Mouse (Mus musculus) ES-Bruce4 (cell line): ENCODE results near the gene Ffar1. TPM values are rescaled to one million over a fixed set of nuclear protein-coding genes. Genes with fewer than 3 reads are reported as not detected.

ENCODE experiments used
- H3K27ac ChIP-seq: 2 replicates; pipeline ENCODE4 v1.5.1; 2012; ENCODE audit warnings: low read length, inconsistent platforms; ENCODE audit not compliant: insufficient read depth
- H3K27me3 ChIP-seq: 2 replicates; pipeline ENCODE4 v1.6.1; 2012; ENCODE audit warnings: mild to moderate bottlenecking, low read length, inconsistent platforms; ENCODE audit not compliant: control insufficient read depth, poor library complexity, insufficient read depth, severe bottlenecking
- H3K36me3 ChIP-seq: 2 replicates; pipeline ENCODE4 v1.6.1; 2012; ENCODE audit warnings: inconsistent platforms, mild to moderate bottlenecking, low read length, moderate library complexity; ENCODE audit not compliant: control insufficient read depth, poor library complexity, insufficient read depth, severe bottlenecking
- H3K4me1 ChIP-seq: one replicate; pipeline ENCODE4 v1.8.1; 2011; ENCODE audit warnings: low read length; ENCODE audit not compliant: control insufficient read depth, insufficient read depth
- H3K4me3 ChIP-seq: 2 replicates; pipeline ENCODE4 v1.5.1; 2011; ENCODE audit warnings: low read depth, mild to moderate bottlenecking, low read length
- H3K9ac ChIP-seq: 2 replicates; pipeline ENCODE4 v1.6.1; 2012; ENCODE audit warnings: low read depth, mild to moderate bottlenecking, inconsistent platforms; ENCODE audit not compliant: poor library complexity, severe bottlenecking
- H3K9me3 ChIP-seq: replicated peaks from 2 replicates; pipeline ENCODE4 v1.6.1; 2012; ENCODE audit warnings: mild to moderate bottlenecking, low read length, inconsistent platforms; ENCODE audit not compliant: control insufficient read depth, poor library complexity, insufficient read depth, severe bottlenecking
- CTCF ChIP-seq: IDR thresholded peaks from one replicate; pipeline ENCODE4 v1.8.1; 2011; ENCODE audit warnings: low read depth, low read length
- EP300 ChIP-seq: IDR thresholded peaks from 2 replicates; pipeline ENCODE4 v1.6.1; 2011; ENCODE audit warnings: low read depth, low read length; ENCODE audit not compliant: insufficient read depth
- POLR2A ChIP-seq: IDR thresholded peaks from one replicate; pipeline ENCODE4 v1.8.1; 2011; ENCODE audit warnings: low read length; ENCODE audit not compliant: insufficient read depth
- polyA plus RNA-seq: library from polyadenylated mRNA; stranded (reverse); fragments of >200 nt; gene quantifications from 2 replicates; pipeline ENCODE4 v1.2.4, GENCODE M21; 2011; ENCODE audit warnings: low read depth; ENCODE audit not compliant: missing spikeins, insufficient read depth, insufficient read length

Gene Ffar1
- polyA plus RNA-seq, 1 experiment: not detected

DNA sequence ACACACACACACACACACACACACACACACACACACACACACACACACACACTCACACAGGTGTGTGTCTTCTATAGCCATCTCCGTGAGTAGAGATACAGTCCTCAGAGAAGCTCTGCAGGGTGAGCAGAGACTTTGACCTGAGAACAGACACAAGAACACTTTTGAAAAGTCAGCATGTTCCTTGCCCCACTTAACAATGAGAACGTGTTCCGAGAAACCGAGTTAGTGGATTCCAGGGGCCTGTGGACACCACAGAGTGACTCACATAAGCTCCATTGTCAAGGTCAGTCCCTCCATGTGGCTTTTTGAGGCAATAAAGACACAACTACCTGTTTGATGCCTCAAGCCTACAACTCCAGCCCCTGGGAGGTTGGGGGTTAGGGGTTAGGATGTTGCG, 14.0 kb downstream of the Ffar1 start:
- TF ChIP-seq POLR2A (no peak), EP300 (no peak), CTCF (no peak)
- Histone ChIP-seq H3K27me3 (no peaks in the 10 kb centered on the region), H3K9ac (no peak overlapping the region)

DNA sequence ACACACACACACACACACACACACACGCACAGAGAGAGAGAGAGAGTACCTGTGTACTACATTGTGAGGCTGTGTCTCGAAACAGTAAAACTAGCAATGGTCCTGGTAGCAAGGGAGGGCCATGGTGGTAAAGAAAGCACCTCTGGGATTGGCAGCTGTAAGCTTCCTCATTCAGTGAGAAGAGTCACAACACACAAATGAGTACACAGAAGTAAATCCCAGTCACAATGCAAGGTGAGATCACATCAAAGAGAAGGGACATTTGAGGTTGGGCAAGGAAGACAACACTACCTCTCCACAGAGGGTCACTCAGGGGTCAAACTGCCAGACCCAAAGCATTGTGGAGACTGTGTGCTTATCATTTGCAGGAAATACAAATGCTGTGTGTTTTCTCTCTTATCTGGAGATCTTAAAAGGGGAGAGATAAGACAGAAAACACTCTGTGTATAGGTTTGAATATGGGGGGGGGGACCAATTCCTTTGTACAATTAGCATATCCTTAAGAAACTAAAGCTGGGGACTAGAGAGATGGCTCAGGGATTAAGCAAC, 14.8 kb downstream of the Ffar1 start:
- Histone ChIP-seq H3K9ac (no peak overlapping the region), H3K4me3 (no peak overlapping the region), H3K36me3 (no peaks in the 10 kb centered on the region), H3K27ac (peak overlapping the region; percentile 22), H3K27me3 (no peaks in the 10 kb centered on the region), H3K4me1 (peaks cover 5% of the 10 kb centered on the region), H3K9me3 (no peaks in the 10 kb centered on the region)
- TF ChIP-seq POLR2A (no peak), EP300 (no peak), CTCF (no peak)

More for the DNA sequence above, 14.0 kb downstream of the Ffar1 start:
- no peak overlapping the region for H3K27ac ChIP-seq
- peaks cover 5% of the 10 kb centered on the region for H3K4me1 ChIP-seq
- no peaks in the 10 kb centered on the region for H3K36me3 ChIP-seq
- H3K4me3 ChIP-seq: no peak overlapping the region
- H3K9me3 ChIP-seq: no peaks in the 10 kb centered on the region

DNA sequence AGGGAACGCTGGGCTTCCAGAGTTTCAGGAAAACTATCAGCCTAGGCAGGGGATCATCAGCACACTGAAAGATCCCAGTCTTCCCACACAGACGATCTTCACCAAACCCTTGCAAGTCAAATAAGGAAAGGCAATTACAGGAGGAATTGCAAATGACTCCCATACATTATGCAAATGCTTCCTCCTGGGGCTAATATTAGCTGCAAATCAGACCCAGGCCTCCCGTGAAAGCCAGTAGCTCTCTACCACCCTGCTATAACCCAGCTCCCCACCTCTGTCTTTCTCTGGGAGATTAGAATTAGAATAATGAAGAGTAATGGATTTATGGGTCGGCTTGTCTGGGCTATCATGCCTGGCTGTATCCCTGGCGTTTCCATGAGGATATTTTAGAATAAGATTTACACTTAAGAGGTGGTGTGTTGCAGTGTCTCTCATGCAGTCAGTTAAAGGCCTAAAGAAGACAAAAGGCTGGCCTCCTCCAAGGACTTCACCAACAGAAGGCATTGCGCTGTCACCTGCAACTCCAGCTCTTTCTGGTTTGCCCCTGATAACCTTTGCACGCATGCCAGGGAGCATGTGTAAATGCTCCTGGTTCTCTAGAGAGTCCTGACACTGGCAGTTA, 16.6 kb downstream of the Ffar1 start:
- peaks cover 5% of the 10 kb centered on the region for H3K4me1 ChIP-seq
- H3K27me3 ChIP-seq: no peaks in the 10 kb centered on the region
- no peak overlapping the region for H3K4me3 ChIP-seq
- TF ChIP-seq EP300 (0 out of 2 replicates have a peak, but pooled peaks have one; percentile 10), POLR2A (no peak), CTCF (no peak)
- H3K9ac ChIP-seq: no peak overlapping the region
- H3K36me3 ChIP-seq: no peaks in the 10 kb centered on the region
- peak overlapping the region; percentile 82 for H3K27ac ChIP-seq
- no peaks in the 10 kb centered on the region for H3K9me3 ChIP-seq

DNA sequence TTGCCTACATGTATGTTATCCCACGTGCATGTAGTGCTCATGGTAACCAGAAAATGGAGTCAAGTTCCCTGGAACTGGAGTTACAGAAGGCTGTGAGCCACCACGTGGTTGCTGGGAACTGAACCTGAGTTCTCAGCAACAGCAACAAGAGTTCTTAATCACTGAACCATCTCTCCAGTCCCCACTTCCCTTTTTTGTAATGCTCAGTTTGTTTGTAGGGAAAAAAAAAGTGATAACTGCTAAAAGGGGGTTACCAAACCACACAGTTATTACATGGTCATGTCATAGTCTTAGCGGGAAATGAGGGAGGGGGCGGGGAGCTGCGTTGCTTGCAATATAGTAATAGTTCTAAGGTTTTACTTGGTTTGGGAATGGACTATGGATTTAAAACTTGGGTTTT, 19.3 kb downstream of the Ffar1 start:
- no peak for TF ChIP-seq EP300
- TF ChIP-seq CTCF: no peak
- TF ChIP-seq POLR2A: no peak
- Histone ChIP-seq H3K9ac (no peak overlapping the region), H3K9me3 (no peaks in the 10 kb centered on the region), H3K4me3 (no peak overlapping the region), H3K27me3 (no peaks in the 10 kb centered on the region), H3K36me3 (no peaks in the 10 kb centered on the region), H3K4me1 (no peaks in the 10 kb centered on the region), H3K27ac (no peak overlapping the region)

DNA sequence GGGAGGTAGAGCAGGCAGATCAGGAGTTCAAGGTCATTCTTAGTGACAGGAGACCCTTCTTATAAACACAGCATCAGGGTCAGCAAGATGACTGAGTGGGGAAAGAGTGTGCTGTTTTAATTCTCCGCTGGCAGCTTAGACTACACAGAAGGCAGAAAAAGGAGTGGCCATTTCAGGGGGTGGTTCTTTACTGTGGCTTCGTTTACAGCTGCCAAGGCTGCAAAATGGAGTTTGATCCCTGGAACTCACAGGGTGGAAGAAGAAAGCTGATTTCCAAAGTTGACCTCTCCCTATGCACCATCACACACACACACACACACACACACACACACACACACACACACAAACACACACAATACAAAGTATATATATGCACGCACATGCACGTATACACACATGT, 20.0 kb downstream of the Ffar1 start:
- no peak overlapping the region for H3K4me3 ChIP-seq
- H3K27ac ChIP-seq: no peak overlapping the region
- no peaks in the 10 kb centered on the region for H3K9me3 ChIP-seq
- H3K4me1 ChIP-seq: no peaks in the 10 kb centered on the region
- H3K36me3 ChIP-seq: no peaks in the 10 kb centered on the region
- no peaks in the 10 kb centered on the region for H3K27me3 ChIP-seq
- H3K9ac ChIP-seq: no peak overlapping the region
- TF ChIP-seq EP300 (no peak), CTCF (no peak), POLR2A (no peak)

DNA sequence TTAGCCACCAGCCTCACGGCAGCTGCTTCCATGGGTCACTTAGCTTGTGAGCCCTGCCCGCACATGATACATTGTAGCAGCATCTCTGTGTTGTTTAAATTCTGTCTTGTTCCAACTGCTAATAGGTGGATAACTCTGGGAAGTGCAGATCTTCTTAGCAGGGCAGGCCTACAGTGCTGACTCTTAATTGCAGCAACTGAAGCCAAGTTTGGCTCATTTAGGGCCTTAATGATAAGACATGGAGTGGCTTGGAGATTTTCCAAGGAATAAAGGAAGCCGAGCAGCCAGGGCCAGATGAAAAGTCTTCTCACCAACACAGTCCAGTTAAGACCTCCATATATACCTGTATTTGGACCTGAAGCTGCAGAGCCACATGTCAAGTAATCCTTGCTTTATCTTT, 21.1 kb downstream of the Ffar1 start:
- no peak overlapping the region for H3K27ac ChIP-seq
- H3K4me3 ChIP-seq: no peak overlapping the region
- TF ChIP-seq CTCF (no peak), EP300 (no peak), POLR2A (no peak)
- no peaks in the 10 kb centered on the region for H3K36me3 ChIP-seq
- H3K9me3 ChIP-seq: peaks cover 2% of the 10 kb centered on the region; the same call in 1 of the 2 replicates
- no peak overlapping the region for H3K9ac ChIP-seq
- no peaks in the 10 kb centered on the region for H3K27me3 ChIP-seq
- H3K4me1 ChIP-seq: no peaks in the 10 kb centered on the region
